Mouse (Mus musculus) cerebellum, postnatal 36 days (tissue): ENCODE measurements around the gene Pnliprp2.
A peak's percentile ranks its signal among the peaks of the same experiment; 100 is the strongest.

Source experiments
- DNase-seq, 2 experiments: peaks; one replicate each; pipeline ENCODE4 v3.0.0; 2021 to 2022; ENCODE audit warnings: mixed read lengths in 2 of 2

The Pnliprp2 gene

DNA sequence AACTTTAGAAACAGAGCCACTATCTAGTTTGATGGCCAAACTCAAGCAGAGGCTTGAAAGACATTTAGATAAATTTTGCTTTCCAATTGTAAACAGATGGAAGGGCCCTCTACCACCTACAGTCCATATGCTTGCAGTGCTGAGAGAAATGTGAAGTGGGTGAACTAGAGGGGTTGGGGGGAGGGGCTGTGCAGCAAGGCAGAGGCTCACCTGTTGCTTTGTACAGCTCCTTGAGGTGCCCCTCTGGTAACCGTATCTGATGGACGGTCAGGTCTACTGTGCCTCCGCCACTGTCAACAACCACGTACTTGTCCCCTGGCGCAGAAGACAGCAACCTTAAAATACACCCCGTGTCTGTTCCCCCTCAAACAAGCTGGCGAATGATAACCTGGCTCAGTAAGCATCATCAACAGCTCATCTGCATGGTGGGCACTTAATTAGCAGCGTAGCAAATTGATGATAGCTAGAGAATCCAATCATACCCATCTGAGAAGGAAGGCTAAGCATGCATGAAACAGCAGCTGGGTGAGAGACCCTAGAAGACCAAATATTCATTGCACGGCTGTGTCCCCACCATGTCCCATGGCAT lies 45.8 kb downstream of the Pnliprp2 start:
- DNase-seq: no peak

DNA sequence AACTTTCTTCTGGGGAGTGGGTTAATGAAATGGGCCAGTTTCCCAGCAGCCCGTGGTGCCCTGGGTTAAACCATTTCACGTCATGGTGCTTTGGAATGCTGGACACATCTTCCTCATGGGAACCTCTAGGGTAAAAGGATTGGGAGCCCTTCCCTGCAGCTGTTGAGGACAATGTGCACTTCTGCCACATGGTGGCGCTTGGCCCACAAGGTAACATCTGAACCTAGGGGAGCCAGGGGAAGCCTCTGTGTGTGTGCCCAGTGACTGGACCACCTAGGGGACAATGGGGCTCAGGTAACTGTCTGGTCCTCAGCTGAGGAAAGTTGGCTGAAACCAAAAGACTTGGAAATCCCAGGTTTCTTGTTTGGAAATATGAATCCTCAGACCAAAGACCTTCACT lies 46.8 kb downstream of the Pnliprp2 start:
- peak; percentile 75 to 76 for DNase-seq

DNA sequence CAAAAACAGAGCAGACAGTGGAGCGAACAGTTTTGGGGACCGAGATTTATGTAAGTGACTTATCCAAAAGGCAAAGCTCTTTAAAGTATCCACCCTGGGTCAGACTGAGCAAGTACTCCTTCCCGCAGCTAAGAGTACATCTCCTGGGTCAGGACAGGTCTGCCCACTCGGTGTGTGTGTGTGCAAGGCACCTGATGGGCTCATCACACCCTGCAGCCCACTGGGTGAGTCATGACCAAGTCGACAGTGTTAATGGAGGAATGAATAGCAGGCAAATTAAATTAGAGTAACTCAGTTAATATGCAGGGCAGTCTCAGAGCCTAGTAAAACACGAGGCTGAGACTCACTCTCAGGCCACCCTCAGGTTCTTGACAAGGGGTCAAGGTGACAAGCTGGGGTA lies 49.3 kb downstream of the Pnliprp2 start:
- no peak for DNase-seq

DNA sequence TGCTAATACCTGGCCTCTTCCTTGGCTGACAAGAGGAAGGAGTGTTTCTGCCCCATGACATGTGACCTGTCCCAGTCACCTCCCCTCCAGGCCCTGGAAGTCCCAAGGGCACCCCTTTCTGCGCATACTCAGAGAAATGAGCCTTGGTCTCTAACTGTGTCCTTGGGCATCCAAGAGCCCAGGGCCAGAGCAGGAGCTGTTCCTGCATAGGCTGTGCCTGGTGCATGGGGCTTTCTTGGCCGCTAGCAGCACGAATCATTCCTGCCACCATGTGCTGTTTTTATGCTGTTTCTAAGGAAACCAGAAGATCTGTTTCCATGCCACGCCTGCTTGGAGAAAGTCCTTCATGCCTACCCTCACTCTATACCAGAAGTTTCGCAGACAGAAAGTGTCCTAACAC lies 51.0 kb downstream of the Pnliprp2 start:
- no peak for DNase-seq

DNA sequence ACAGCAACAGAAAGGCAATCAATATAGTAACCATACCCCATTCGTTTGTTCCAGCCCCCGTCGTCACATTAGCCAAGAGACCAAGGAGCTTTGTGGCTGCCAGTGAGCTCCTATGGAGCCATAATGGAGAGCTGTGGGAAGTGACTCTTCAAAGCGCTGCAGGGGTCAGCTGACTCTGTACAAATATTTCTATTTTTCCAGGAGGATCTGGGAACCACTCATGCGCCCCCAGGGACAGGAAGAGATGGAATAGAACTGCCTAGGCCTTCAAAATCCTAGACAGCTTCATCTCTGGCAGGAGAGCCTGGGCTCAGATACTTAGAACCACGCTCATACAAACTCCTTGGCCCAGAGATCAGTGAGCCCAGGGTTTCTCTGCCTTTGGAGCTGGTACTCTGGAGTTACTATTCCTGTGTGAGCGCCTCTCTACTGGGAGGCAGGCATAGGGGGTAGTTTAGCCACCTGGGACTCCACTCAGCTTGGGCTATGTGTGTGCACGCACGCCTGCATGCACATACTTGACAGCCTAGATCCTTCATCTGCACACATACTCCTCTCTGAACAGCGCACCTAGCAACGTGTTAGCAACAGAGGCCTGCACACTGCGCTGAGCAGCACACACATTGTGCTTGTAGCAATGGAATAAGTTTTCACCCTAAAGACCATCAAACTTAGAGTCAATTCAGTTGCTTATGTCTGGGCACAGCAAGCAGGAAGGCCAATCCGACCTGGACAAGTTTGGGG lies 55.8 kb downstream of the Pnliprp2 start:
- no peak for DNase-seq

DNA sequence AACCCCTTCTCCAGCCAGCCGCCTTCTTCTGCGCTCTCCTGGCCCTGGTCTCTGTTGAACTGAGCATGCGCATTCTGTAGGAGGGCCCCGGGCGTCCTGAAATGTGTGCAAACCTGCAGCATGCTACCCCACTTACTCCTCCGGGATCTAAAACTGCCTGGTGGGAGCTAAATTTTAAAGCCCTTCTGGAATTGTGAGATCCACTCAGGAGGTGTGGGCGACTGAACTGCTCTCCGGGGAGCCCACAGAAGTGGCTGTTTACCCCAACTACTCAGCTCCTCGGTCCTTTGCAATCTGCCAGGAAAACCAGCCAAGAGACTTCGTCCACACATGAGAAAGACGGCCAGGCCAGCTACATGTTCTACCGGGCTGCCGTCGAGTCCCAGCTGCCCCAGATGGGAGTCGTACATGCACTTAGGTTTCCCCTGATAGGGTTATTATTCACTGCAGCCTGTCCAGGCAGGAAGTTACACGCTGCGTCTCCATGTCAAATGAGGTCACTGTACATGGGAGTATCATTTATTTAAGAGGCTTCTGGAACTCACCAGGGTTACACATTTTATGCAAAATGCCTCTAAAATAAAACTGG lies 57.0 kb downstream of the Pnliprp2 start:
- no peak for DNase-seq

DNA sequence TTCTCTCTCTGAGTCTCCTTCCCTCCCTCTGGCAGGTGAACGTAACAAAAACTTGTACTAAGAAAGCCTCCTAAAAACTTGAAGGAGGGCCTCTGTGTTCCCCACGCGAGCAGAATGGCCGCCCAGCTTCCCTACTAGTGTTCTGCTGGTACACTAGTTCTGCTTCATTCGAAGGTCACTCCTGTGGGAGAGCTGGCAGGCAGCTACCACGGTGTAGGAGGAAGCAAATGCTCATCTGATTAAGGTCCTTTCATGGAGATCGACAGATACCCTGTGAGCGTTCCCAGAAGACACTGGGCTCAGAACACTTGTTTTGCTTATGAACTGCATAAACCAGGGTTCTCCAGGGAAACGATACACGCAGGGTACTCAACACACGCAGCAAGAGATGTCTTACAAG lies 57.9 kb downstream of the Pnliprp2 start:
- no peak for DNase-seq

DNA sequence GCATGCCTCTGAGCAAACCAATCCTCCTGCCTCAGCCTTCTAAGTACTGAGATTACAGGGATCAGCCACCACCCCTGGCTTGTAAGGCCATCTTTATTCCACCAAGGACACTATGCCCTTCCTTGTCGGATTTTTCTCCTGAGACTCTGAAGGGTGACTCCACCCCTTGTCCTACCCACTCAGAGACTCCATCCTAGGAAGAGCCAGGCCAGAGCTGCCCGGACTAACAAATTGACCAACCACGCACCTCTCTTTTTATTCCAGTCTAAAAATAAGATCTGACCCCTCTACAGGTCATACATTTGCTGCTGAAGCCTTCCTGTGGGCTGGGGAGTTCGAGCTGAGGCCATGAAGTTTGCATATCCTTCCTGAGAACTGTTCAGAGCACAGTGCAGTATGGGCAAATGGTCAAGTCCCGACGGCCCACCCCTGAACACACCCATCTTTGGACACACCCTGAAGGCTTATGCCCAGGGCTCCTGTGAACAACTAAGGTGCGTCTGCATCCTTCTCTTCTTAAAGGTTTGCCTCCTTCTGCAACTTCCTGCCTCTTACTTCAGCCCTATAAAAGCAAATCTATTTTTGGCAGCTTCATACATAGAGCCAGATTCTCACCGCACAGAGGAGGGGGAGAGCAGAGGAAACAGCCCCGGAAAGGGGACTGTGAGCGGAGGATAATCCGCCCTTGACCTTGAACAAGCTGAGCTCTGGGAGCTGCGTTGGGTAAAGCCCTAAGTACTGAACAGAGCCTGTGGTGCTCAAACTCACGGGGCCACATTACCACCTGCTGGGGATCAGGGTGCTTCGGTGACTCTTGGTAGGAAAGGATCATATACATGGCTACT lies 59.3 kb downstream of the Pnliprp2 start:
- no peak for DNase-seq

DNA sequence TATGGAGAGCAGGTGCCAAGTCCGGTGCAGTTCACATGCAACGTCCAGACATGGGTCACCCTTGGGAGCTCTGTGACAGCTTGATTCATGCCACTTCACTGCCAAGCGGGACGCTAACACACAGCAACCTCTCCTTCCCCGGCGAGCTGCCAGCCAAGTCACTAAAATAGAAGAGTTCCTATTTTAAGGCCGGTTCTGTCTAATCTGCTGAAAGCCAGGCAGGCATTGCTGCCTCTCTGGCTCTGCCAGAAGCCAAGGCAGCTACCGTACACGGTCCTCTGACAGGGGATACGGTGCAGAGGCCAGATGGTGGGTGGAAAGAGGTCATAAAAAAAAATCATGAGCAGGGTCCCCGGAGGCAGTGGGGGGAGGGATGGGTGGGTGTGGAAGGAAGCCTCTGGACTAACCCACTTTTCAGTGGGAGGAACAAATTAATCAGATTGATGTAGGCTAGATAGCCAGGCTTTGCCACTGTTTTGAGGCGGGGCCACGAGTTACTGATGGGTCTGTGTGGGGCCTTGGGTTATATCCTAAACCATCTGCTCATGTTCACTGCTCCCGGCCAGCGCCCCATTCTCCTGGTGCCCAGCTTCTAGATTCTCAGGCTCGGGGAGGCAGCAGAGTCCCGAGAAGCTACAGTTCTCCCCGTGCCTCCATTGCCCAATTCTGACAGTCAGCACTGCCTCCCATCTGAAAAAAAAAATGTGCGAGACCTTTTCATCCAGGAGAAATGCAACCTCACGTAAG lies 63.1 kb downstream of the Pnliprp2 start:
- peak; percentile 95 to 97 for DNase-seq

DNA sequence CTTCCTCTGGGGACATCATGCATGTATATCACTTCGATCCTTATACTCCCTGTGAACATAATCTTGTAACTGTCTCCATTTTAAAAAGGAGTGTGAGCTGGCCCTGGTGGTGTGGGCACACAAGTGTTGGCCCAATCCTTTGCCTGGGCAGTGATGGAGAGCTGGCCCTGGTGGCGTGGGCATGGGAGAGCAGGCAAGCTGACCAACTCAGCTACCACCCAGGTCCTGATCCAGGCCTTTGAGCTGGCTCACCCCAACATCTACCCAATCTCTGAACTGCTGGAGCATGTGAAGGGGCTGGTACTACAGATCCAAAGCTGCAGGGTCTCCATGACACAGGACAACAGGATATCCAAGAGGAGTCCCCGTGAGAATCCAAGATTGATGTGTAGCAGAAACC lies 63.8 kb downstream of the Pnliprp2 start:
- DNase-seq: peak in 1 of 2 experiments; percentile 24

DNA sequence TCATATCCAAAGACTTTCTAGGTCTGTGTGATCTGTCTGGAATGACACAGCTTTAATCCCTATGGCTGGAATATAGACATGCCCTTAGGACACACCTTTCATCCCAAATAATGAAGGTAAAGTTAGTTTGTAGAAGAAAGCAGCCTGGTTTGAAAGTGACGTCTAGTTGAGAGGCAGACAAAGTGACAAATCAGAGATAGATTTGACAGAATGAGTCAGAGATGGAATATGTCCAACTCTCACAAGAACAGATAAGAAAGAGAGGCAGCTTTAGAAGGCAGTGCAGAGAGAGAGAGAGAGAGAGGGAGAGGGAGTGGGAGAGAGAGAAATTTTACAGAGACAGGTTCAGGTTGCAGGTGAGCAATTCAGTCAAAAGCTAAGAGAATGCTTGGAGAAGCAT lies 64.8 kb downstream of the Pnliprp2 start:
- DNase-seq: no peak
